Mouse (Mus musculus) intestine, embryonic 14.5 days (tissue): ENCODE results near the gene Pigs. TPM values are rescaled to one million over a fixed set of nuclear protein-coding genes. Genes with fewer than 3 reads are reported as not detected.

ENCODE experiments used
- ATAC-seq: fragments of 200-750 bp; cut with Nextera tagmentation; replicated peaks from 2 replicates; pipeline ENCODE4 v1.8.0; 2017; ENCODE audit warnings: low read depth, moderate number of reproducible peaks, moderate TSS enrichment, moderate library complexity; ENCODE audit not compliant: low FRiP score, low TSS enrichment
- DNase-seq: peaks from one replicate; pipeline ENCODE4 v3.0.0-alpha.2; 2018; ENCODE audit warnings: low spot score
- H3K27ac ChIP-seq: fragments of 300-500 bp; sonication (generic); 2 replicates; pipeline ENCODE4 v1.5.1; 2014; ENCODE audit warnings: low read depth, mild to moderate bottlenecking, control low read depth
- H3K27me3 ChIP-seq: fragments of 300-500 bp; sonication (generic); replicated peaks from 2 replicates; pipeline ENCODE4 v1.6.1; 2014; ENCODE audit warnings: low read length, control low read depth; ENCODE audit not compliant: control insufficient read depth, insufficient read depth
- H3K36me3 ChIP-seq: fragments of 300-500 bp; sonication (generic); 2 replicates; pipeline ENCODE4 v1.6.1; 2014; ENCODE audit warnings: low read length, control low read depth; ENCODE audit not compliant: control insufficient read depth, insufficient read depth
- H3K4me1 ChIP-seq: fragments of 300-500 bp; sonication (generic); replicated peaks from 2 replicates; pipeline ENCODE4 v1.6.1; 2014; ENCODE audit warnings: low read length, control low read depth, mixed read lengths; ENCODE audit not compliant: control insufficient read depth, insufficient read depth
- H3K4me2 ChIP-seq: fragments of 300-500 bp; sonication (generic); 2 replicates; pipeline ENCODE4 v1.6.1; 2014; ENCODE audit warnings: low read length
- H3K4me3 ChIP-seq: fragments of 300-500 bp; sonication (generic); 2 replicates; pipeline ENCODE4 v1.5.1; 2014; ENCODE audit warnings: low read depth, low read length, control low read depth, mixed read lengths
- H3K9ac ChIP-seq: fragments of 300-500 bp; sonication (generic); 2 replicates; pipeline ENCODE4 v1.6.1; 2014; ENCODE audit warnings: mild to moderate bottlenecking, low read length
- H3K9me3 ChIP-seq: fragments of 300-500 bp; sonication (generic); 2 replicates; pipeline ENCODE4 v1.6.1; 2016; ENCODE audit warnings: low read length, control low read depth; ENCODE audit not compliant: control insufficient read depth
- WGBS: fragments of 180-500 bp; shearing (Covaris S2); extraction: QIAGEN DNeasy Blood & Tissue Kit; methylation state at CpG from one replicate; pipeline ENCODE4 v1.1.7; 2014; 5-methylcytosine and 5-hydroxymethylcytosine counted together
- polyA plus RNA-seq: library from polyadenylated mRNA; unstranded; fragments of >200 nt; fragmentation: Nextera tagmentation; extraction: Ambion mirVana; gene quantifications from 2 replicates; pipeline ENCODE4 v1.2.1, GENCODE M21; 2014

Gene Pigs
- polyA plus RNA-seq, 1 experiment from 2014 or later, result 79.1 TPM

DNA sequence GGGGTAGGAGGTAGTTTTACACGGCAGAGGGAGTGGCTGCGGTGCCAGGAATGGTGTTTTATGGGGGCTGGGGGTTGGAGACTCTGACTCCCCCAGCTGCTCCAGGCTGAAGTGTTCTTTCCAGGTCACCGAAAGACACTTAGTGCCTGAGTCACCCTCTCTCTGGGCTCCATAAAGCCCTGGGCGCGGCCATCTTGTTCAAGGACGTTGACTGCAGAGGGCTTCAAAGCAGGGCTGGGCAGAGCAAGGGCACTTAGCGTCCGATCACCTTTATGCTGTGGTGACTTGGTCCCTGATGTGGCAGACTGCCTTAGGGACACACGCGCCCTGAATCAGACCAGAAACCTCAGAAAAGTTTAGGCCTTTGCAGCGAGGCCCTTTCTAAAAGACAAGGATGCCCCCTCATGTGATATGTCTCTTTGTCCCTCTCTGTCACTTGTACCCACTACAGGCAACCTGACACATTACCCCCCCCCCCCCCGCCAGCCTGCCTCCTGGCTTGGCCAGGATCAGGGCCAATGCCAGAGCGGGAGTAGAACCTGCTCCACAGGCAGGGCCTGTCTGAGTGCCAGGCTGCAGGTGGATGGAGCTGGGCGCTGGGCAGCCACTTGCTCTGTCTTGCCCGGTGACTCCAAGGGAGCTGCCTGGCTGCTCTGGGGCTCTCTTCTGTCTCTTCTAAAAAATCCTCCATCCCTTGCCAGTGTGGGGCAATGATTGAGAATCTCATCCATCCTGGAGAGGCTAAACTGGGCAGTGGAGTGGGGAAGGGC, 39.4 kb downstream of the Pigs start:
- no peaks in the 10 kb centered on the region for H3K36me3 ChIP-seq
- H3K9me3 ChIP-seq, result no peaks in the 10 kb centered on the region
- no peak overlapping the region for H3K4me3 ChIP-seq
- H3K4me2 ChIP-seq, result no peak overlapping the region
- ATAC-seq (no peak), DNase-seq (no peak)
- no peak overlapping the region for H3K27ac ChIP-seq
- 80% methylated on average over 14 of the region's 15 CpGs for WGBS
- H3K9ac ChIP-seq, result no peak overlapping the region
- no peaks in the 10 kb centered on the region for H3K4me1 ChIP-seq
- H3K27me3 ChIP-seq, result no peaks in the 10 kb centered on the region

DNA sequence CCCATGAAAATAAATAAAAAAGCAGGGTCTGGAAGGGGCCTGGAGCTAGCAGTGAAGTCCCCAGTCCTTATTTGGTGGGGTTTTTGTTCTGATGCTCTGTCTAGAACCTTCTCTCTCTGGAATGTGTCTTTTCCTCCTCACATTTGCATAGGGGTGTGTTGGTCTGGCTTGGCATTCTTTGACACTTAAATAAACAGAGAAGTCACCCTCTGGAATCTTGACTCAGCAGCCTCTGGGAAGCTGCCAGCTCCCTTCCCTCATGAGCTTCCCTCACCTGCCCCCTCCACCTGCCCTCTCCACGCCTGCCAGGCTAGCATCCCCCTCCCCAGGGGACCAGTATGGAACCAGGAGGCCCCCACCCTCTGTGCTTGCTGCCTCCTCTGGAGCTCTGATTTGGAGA, 42.2 kb downstream of the Pigs start:
- WGBS, result 47% methylated on average over 1 of the region's 1 CpGs
- no peak overlapping the region for H3K9ac ChIP-seq
- no peak overlapping the region for H3K4me2 ChIP-seq
- H3K36me3 ChIP-seq, result no peaks in the 10 kb centered on the region
- ATAC-seq (no peak), DNase-seq (no peak)
- H3K4me1 ChIP-seq, result no peaks in the 10 kb centered on the region
- no peaks in the 10 kb centered on the region for H3K27me3 ChIP-seq
- H3K27ac ChIP-seq, result no peak overlapping the region
- no peaks in the 10 kb centered on the region for H3K9me3 ChIP-seq
- no peak overlapping the region for H3K4me3 ChIP-seq

DNA sequence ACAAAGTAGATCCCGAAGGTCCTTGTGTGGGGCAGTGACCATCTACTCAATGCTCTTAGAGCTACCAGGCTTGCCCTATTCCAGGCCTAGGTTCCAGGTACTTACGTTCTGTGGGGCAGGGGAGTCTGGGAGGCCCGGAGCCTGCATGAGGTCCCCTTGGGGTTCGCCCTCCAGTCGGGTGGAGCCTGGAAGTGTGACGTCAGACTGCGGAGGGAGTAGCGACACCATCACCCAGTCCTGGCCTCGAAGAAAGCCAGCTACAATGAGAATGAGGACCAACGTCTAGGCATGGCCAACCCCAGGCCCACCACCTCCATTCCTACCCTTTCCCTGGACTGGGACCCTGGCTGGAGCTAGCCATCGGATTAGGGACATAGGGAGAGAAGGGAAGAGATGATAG, 43.5 kb downstream of the Pigs start:
- no peak for ATAC-seq
- Histone ChIP-seq H3K4me1 (no peaks in the 10 kb centered on the region), H3K4me2 (no peak overlapping the region), H3K4me3 (no peak overlapping the region), H3K27ac (no peak overlapping the region), H3K9ac (no peak overlapping the region), H3K9me3 (no peaks in the 10 kb centered on the region), H3K36me3 (no peaks in the 10 kb centered on the region), H3K27me3 (no peaks in the 10 kb centered on the region)
- WGBS, result 91% methylated on average over 11 of the region's 11 CpGs
- DNase-seq, result no peak

DNA sequence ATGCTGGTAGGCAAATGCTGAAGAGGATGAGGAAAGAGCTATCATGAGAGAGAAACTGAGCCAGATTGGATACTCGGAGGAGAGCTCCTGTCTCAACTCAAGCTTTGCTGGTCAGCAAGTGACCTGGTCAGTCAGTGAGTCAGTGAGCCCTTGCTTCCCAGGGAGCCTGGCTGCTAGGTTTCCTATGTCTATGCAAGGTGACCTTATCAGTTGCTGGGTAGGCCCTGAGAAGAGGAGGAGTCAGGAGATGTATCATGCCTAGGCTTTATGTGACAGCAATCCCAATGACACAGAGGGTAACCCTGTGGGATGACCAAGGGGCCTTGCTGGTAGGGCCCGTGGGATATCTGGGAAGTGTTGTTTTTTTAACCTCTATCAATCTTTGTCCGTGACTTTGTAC, 44.0 kb downstream of the Pigs start:
- Histone ChIP-seq H3K27me3 (no peaks in the 10 kb centered on the region), H3K9me3 (no peaks in the 10 kb centered on the region), H3K4me1 (no peaks in the 10 kb centered on the region), H3K4me3 (no peak overlapping the region), H3K27ac (no peak overlapping the region), H3K9ac (no peak overlapping the region), H3K36me3 (no peaks in the 10 kb centered on the region), H3K4me2 (no peak overlapping the region)
- no peak for DNase-seq
- no peak for ATAC-seq
- WGBS, result 54% methylated on average over 3 of the region's 3 CpGs

DNA sequence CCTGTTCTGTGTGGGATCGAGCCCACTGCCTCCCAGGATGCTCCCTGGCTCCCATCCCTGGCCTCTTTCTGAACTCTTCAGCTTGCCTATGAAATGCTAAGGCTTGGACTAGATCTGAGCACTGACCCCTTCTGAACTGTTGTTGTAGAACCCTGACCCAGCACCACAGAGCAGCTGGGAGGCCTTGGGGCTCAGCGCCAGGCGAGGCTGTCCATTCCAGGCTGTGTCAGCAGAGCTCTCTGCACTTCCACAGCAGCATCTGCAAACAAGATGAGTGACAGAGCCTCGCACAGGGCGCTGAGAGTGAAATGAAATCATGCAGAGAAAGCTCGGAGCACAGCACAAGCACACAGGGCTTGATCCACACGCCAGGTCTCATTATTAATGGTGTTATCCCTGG, 44.4 kb downstream of the Pigs start:
- Histone ChIP-seq H3K27me3 (no peaks in the 10 kb centered on the region), H3K4me3 (no peak overlapping the region), H3K4me1 (no peaks in the 10 kb centered on the region), H3K36me3 (no peaks in the 10 kb centered on the region), H3K4me2 (no peak overlapping the region), H3K9ac (no peak overlapping the region), H3K9me3 (no peaks in the 10 kb centered on the region), H3K27ac (no peak overlapping the region)
- DNase-seq, result no peak
- ATAC-seq, result no peak
- WGBS, result 50% methylated on average over 7 of the region's 7 CpGs

DNA sequence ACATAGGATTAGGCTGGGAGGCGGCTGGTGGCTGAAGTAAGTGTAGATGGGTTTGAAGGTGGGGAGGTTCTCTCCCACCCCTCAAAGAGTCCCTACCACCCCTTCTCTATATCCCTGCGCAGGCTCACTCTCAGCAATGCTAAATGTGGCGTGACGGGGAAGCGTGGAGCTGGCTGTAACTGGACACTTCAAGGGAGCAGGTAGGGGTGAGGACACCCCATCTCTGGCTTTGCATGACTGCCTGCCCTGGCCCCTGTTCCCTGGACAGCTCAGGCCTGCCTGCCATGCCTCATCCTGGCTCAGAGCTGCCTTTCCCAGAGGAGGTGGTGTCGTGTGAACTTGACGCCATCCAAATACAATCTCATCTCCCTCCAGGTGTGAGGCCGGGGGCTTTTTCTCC, 45.9 kb downstream of the Pigs start:
- Histone ChIP-seq H3K9ac (no peak overlapping the region), H3K27ac (no peak overlapping the region), H3K27me3 (no peaks in the 10 kb centered on the region), H3K4me2 (no peak overlapping the region), H3K36me3 (no peaks in the 10 kb centered on the region), H3K4me3 (no peak overlapping the region), H3K4me1 (no peaks in the 10 kb centered on the region), H3K9me3 (no peaks in the 10 kb centered on the region)
- no peak for DNase-seq
- ATAC-seq, result no peak
- 75% methylated on average over 8 of the region's 8 CpGs for WGBS

DNA sequence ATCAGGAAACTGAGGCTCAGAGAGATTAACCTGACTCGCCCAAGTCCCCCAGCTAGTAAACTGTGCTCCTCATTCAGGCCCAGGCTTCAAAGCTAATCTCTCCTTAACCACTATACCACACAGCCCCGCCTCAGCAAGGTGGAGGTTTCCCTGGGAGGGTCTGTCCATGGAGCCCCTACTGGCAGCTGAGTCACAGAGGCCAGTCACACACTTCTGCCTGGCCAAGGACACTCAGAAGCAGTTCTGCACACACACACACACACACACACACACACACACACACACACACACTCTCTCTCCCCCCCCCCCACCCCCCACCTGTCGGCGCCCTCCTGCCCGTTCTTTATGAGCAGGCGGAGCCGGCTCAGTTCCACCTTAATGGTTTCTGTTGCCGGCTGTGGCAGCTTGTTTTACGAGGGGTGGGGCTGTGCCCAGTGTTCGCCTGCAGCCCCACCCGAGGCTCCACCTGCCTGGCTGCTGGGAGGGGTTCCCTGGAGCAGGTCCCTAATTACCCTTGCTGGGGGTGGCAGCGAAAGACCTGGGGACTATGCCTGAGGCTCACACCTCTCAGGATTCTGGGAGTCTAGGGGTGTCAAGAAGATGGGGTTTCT, 49.4 kb downstream of the Pigs start:
- H3K4me3 ChIP-seq, result no peak overlapping the region
- H3K36me3 ChIP-seq, result no peaks in the 10 kb centered on the region
- H3K4me1 ChIP-seq, result no peaks in the 10 kb centered on the region
- no peaks in the 10 kb centered on the region for H3K9me3 ChIP-seq
- 25% methylated on average over 12 of the region's 12 CpGs for WGBS
- H3K4me2 ChIP-seq, result no peak overlapping the region
- DNase-seq (no peak), ATAC-seq (peak; percentile 85)
- no peak overlapping the region for H3K27ac ChIP-seq
- no peaks in the 10 kb centered on the region for H3K27me3 ChIP-seq
- no peak overlapping the region for H3K9ac ChIP-seq

DNA sequence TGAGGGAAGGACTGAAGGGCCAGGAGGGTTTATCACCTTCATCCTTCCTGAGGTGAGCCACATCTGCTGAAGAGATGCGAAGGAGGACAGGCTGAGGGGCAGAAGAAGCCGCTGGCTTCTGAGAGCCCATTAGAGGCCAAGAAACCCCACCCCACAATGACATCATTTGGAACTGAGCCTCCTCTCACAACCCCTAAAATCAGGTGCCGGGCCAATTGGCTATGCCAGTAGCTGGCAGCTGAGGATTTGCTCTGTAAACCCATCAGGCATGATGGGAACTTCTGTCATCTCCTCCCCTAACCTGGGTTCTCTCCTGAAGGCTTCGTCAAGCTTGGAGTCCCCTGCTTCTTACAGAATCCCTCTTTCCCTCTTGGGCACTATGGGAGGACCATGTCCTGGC, 52.1 kb downstream of the Pigs start:
- Histone ChIP-seq H3K36me3 (no peaks in the 10 kb centered on the region), H3K4me1 (no peaks in the 10 kb centered on the region), H3K9me3 (no peaks in the 10 kb centered on the region), H3K4me3 (no peak overlapping the region), H3K27ac (no peak overlapping the region), H3K9ac (no peak overlapping the region), H3K27me3 (no peaks in the 10 kb centered on the region), H3K4me2 (no peak overlapping the region)
- 71% methylated on average over 4 of the region's 4 CpGs for WGBS
- no peak for DNase-seq
- no peak for ATAC-seq

DNA sequence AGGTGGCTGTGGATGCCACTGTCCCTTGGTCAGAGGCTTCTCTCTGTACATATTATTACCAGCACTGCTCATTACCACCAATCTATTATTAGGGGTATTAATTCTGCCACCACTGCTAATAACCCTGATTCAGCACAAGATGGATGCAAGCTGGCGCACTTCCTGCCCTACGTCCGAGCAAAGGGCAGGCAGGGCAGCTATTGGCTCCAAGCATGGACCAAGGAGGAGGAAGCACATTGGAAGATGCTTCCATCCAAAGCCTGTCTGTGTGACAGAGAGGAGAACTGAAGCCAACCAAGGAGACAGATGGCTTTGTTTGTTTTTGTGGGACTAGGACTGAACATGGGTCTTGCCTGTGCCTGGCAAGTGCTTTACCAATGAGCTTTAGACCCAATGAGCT, 52.8 kb downstream of the Pigs start:
- Histone ChIP-seq H3K27me3 (no peaks in the 10 kb centered on the region), H3K4me1 (no peaks in the 10 kb centered on the region), H3K4me2 (no peak overlapping the region), H3K27ac (no peak overlapping the region), H3K9ac (no peak overlapping the region), H3K36me3 (no peaks in the 10 kb centered on the region), H3K9me3 (no peaks in the 10 kb centered on the region), H3K4me3 (no peak overlapping the region)
- ATAC-seq, result no peak
- DNase-seq, result no peak
- WGBS, result 75% methylated on average over 3 of the region's 3 CpGs
